12 mouse cellular contexts compared by ENCODE assay signal in genomic region chr2:34129674-34130267, GRCm38 (mm10).
DNase-seq lines count a peak whose midpoint lies in the region; ATAC-seq and TF ChIP-seq lines count a peak whose summit lies in the region.
"Had no signal": no experiment of that assay in that cellular context is flagged by ENCODE, and none has a peak within 500 bp of the region (broad histone marks: within the 10 kb centered on the region; RNA-seq: fewer than 3 reads in every experiment).

No protein-coding gene starts in this region.

- intact Hi-C loops in gastrocnemius, postnatal 36 days (cut with DNase I): no loop called here

- 71% methylated on average over 13 of the region's 13 CpGs for WGBS in hindbrain, embryonic 10.5 days
- WGBS in hindbrain, embryonic 11.5 days: 67% methylated on average over 13 of the region's 13 CpGs
- 54% methylated on average over 13 of the region's 13 CpGs for WGBS in stomach, embryonic 15.5 days
- WGBS in stomach, postnatal 0 days: 58% methylated on average over 13 of the region's 13 CpGs
- WGBS in hindbrain, embryonic 16.5 days: 35% methylated on average over 13 of the region's 13 CpGs
- WGBS in embryonic facial prominence, embryonic 10.5 days: 57% methylated on average over 13 of the region's 13 CpGs

- no peak for DNase-seq in hindbrain, embryonic 10.5 days (ENCODE audit: low spot score)
- no peak for DNase-seq in hindbrain, embryonic 11.5 days (ENCODE audit: low spot score)
- no peak for DNase-seq in stomach, postnatal 0 days (ENCODE audit: low spot score)
- DNase-seq in yolk sac, embryonic 10.5 days (ENCODE audit: low spot score): peak; percentile 33
- no peak for DNase-seq in gastrocnemius, postnatal 36 days
- DNase-seq in embryonic facial prominence, embryonic 10.5 days (ENCODE audit: low spot score): no peak

- H3K27ac ChIP-seq in hindbrain, embryonic 10.5 days: peak overlapping the region; percentile 45
- H3K27ac ChIP-seq in hindbrain, embryonic 11.5 days (ENCODE audit: low read depth, low read length): no peak overlapping the region
- H3K27ac ChIP-seq in stomach, embryonic 15.5 days: no peak overlapping the region
- no peak overlapping the region for H3K27ac ChIP-seq in stomach, postnatal 0 days (replicated peaks)
- no peak overlapping the region for H3K27ac ChIP-seq in hindbrain, embryonic 16.5 days (ENCODE audit: low read depth, low read length)
- no peak overlapping the region for H3K27ac ChIP-seq in embryonic facial prominence, embryonic 10.5 days (replicated peaks)
- H3K27ac ChIP-seq: heart, embryonic 10.5 days; kidney, embryonic 15.5 days; lung, embryonic 15.5 days had no signal

- H3K27me3 ChIP-seq in hindbrain, embryonic 10.5 days (ENCODE audit: insufficient read depth, poor library complexity, severe bottlenecking): no peaks in the 10 kb centered on the region
- H3K27me3 ChIP-seq in hindbrain, embryonic 11.5 days (ENCODE audit: control insufficient read depth, insufficient read depth, low read length): no peaks in the 10 kb centered on the region
- H3K27me3 ChIP-seq in stomach, embryonic 15.5 days (replicated peaks): no peaks in the 10 kb centered on the region
- no peaks in the 10 kb centered on the region for H3K27me3 ChIP-seq in stomach, postnatal 0 days (ENCODE audit: control insufficient read depth, insufficient read depth, low read length)
- H3K27me3 ChIP-seq in hindbrain, embryonic 16.5 days (replicated peaks; ENCODE audit: control insufficient read depth, insufficient read depth, low read length): no peaks in the 10 kb centered on the region
- no peaks in the 10 kb centered on the region for H3K27me3 ChIP-seq in embryonic facial prominence, embryonic 10.5 days (replicated peaks; ENCODE audit: low read depth, poor library complexity, severe bottlenecking)
- H3K27me3 ChIP-seq: lung, embryonic 15.5 days had no signal

- no peak for TF ChIP-seq EP300 in stomach, postnatal 0 days (optimal IDR thresholded peaks at IDR 0.05)

- ATAC-seq in hindbrain, embryonic 11.5 days (ENCODE audit: low FRiP score): no peak
- no peak for ATAC-seq in stomach, embryonic 15.5 days (ENCODE audit: insufficient read depth, low FRiP score, low read depth)
- no peak for ATAC-seq in stomach, postnatal 0 days (ENCODE audit: low FRiP score, low TSS enrichment)
- peak; percentile 72; the same call in 1 of the 2 replicates for ATAC-seq in hindbrain, embryonic 16.5 days
- ATAC-seq: activated CD4-positive, CD25-positive, alpha-beta regulatory T cell, adult 4 months had no signal

- no peak overlapping the region for H3K4me2 ChIP-seq in hindbrain, embryonic 11.5 days (replicated peaks; ENCODE audit: low read depth, low read length)
- H3K4me2 ChIP-seq in stomach, embryonic 15.5 days: 0 out of 2 replicates have a peak overlapping the region, but pooled peaks have one; percentile 8
- H3K4me2 ChIP-seq in stomach, postnatal 0 days (replicated peaks; ENCODE audit: low read depth): no peak overlapping the region
- peak overlapping the region; percentile 31 for H3K4me2 ChIP-seq in hindbrain, embryonic 16.5 days (ENCODE audit: low read length)
- H3K4me2 ChIP-seq: kidney, embryonic 15.5 days; lung, embryonic 15.5 days had no signal

- H3K9me3 ChIP-seq in hindbrain, embryonic 10.5 days: no peaks in the 10 kb centered on the region
- no peaks in the 10 kb centered on the region for H3K9me3 ChIP-seq in hindbrain, embryonic 11.5 days (ENCODE audit: control insufficient read depth, low read length)
- H3K9me3 ChIP-seq in stomach, embryonic 15.5 days: no peaks in the 10 kb centered on the region
- H3K9me3 ChIP-seq in stomach, postnatal 0 days (ENCODE audit: control insufficient read depth, low read length): no peaks in the 10 kb centered on the region
- peaks cover 3% of the 10 kb centered on the region; the same call in 1 of the 2 replicates for H3K9me3 ChIP-seq in hindbrain, embryonic 16.5 days (ENCODE audit: control insufficient read depth, low read length)
- H3K9me3 ChIP-seq in embryonic facial prominence, embryonic 10.5 days: no peaks in the 10 kb centered on the region
- H3K9me3 ChIP-seq: heart, embryonic 10.5 days; kidney, embryonic 15.5 days; lung, embryonic 15.5 days had no signal

- peaks cover 20% of the 10 kb centered on the region for H3K4me1 ChIP-seq in hindbrain, embryonic 10.5 days (replicated peaks)
- no peaks in the 10 kb centered on the region for H3K4me1 ChIP-seq in hindbrain, embryonic 11.5 days (replicated peaks; ENCODE audit: control insufficient read depth, insufficient read depth, low read length)
- no peaks in the 10 kb centered on the region; the same call in 1 of the 2 replicates for H3K4me1 ChIP-seq in stomach, embryonic 15.5 days
- no peaks in the 10 kb centered on the region for H3K4me1 ChIP-seq in stomach, postnatal 0 days (replicated peaks; ENCODE audit: control insufficient read depth, insufficient read depth)
- peaks cover 5% of the 10 kb centered on the region for H3K4me1 ChIP-seq in hindbrain, embryonic 16.5 days (ENCODE audit: control insufficient read depth, insufficient read depth, low read depth, low read length)
- peaks cover 22% of the 10 kb centered on the region for H3K4me1 ChIP-seq in embryonic facial prominence, embryonic 10.5 days
- H3K4me1 ChIP-seq: lung, embryonic 15.5 days had no signal

- H3K4me3 ChIP-seq in hindbrain, embryonic 10.5 days: no peak overlapping the region
- H3K4me3 ChIP-seq in hindbrain, embryonic 11.5 days (ENCODE audit: low read depth, low read length): no peak overlapping the region
- H3K4me3 ChIP-seq in stomach, embryonic 15.5 days (replicated peaks): no peak overlapping the region
- no peak overlapping the region for H3K4me3 ChIP-seq in stomach, postnatal 0 days (ENCODE audit: low read depth, low read length)
- no peak overlapping the region for H3K4me3 ChIP-seq in hindbrain, embryonic 16.5 days (ENCODE audit: low read length)
- H3K4me3 ChIP-seq in embryonic facial prominence, embryonic 10.5 days: no peak overlapping the region
- H3K4me3 ChIP-seq: heart, embryonic 10.5 days; kidney, embryonic 15.5 days; lung, embryonic 15.5 days had no signal

- no peak for TF ChIP-seq CTCF in stomach, postnatal 0 days (IDR thresholded peaks at IDR 0.05; ENCODE audit: low read depth)

- H3K36me3 ChIP-seq in hindbrain, embryonic 10.5 days: no peaks in the 10 kb centered on the region
- H3K36me3 ChIP-seq in hindbrain, embryonic 11.5 days (ENCODE audit: control insufficient read depth, insufficient read depth, low read length): no peaks in the 10 kb centered on the region
- H3K36me3 ChIP-seq in stomach, embryonic 15.5 days: no peaks in the 10 kb centered on the region
- H3K36me3 ChIP-seq in stomach, postnatal 0 days (ENCODE audit: control insufficient read depth, insufficient read depth, low read length): no peaks in the 10 kb centered on the region
- no peaks in the 10 kb centered on the region for H3K36me3 ChIP-seq in hindbrain, embryonic 16.5 days (ENCODE audit: control insufficient read depth, insufficient read depth, low read length)
- no peaks in the 10 kb centered on the region for H3K36me3 ChIP-seq in embryonic facial prominence, embryonic 10.5 days (replicated peaks)
- H3K36me3 ChIP-seq: heart, embryonic 10.5 days; kidney, embryonic 15.5 days; lung, embryonic 15.5 days had no signal

- H3K9ac ChIP-seq in hindbrain, embryonic 11.5 days (ENCODE audit: low read depth, low read length): no peak overlapping the region
- no peak overlapping the region for H3K9ac ChIP-seq in stomach, embryonic 15.5 days
- H3K9ac ChIP-seq in stomach, postnatal 0 days (ENCODE audit: low read length): no peak overlapping the region
- no peak overlapping the region for H3K9ac ChIP-seq in hindbrain, embryonic 16.5 days (ENCODE audit: low read depth, low read length)
- H3K9ac ChIP-seq: kidney, embryonic 15.5 days; lung, embryonic 15.5 days had no signal

Comparison
In these comparisons a context has a peak if more than half of its experiments do, and no peak if none do; other contexts are left out.
1. H3K4me2 ChIP-seq: peak in stomach, embryonic 15.5 days (single experiment) and hindbrain, embryonic 16.5 days (single experiment); none in hindbrain, embryonic 11.5 days (single experiment) and stomach, postnatal 0 days (single experiment).